Mouse (Mus musculus): Measurements from ENCODE around the gene Dnajb12. TPM values are rescaled to one million over a fixed set of nuclear protein-coding genes. Genes with fewer than 3 reads are reported as not detected.

The Dnajb12 gene
- polyA plus RNA-seq, 1 experiment from 2014 or later = 36.0 TPM

DNA sequence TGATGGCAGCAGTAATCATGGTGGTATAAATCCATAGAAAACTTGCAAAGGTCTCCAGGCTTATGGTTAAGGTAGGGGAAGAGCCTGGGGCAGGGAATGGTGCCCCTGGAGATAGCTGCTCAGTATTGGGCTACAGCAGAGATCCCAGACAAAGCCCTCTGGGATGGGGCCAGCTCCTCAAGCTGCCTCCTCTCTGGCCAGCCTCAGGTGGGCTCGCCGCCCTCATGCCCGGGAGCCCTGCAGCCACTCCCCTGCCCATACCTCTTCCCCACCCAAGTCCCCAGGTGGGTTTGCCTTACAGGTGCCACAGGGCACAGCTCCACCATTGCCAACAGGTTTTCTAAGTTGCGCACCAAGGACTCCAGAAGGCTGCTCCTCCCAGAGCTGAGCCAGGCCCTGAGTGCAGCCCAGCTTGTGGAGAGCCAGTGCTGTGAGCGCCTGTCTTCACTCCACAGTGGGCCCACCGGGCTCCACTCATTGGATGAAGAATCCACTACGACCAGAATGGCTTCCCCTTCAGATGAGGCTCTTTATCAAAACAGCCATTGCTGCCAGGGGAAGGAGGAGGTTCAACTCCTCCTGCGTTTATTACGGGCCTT, 18.9 kb downstream of the Dnajb12 start:
- no peak overlapping the region for H3K4me2 ChIP-seq (replicated peaks; ENCODE audit: low read depth, low read length)
- H3K9ac ChIP-seq (ENCODE audit: low read depth, low read length) = no peak overlapping the region
- peaks cover 39% of the 10 kb centered on the region for H3K4me1 ChIP-seq (ENCODE audit: control insufficient read depth, insufficient read depth, low read length)

DNA sequence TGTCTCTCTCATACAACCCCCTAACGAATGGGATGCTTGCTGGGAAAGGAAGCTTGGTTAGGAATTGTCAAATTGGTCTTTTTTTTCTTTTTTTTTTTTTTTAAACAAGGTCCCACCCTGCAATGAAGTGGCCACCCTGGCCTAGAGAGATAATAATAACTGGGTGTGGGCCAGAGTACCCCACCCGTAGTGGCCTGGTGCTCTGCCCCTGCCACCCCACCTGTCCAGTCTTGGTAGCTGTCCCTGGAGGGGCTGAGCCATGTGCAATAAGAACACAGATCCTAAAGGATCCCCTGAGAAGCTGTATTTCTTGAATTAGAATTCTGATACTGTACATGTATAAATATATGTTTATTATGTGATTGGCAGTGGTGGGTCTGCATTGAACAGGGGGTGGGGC, 19.6 kb downstream of the Dnajb12 start:
- ATAC-seq (ENCODE audit: low FRiP score, low TSS enrichment) = no peak; the same call in 1 of the 2 replicates
- H3K4me1 ChIP-seq (ENCODE audit: control insufficient read depth, insufficient read depth, low read length) = peaks cover 43% of the 10 kb centered on the region
- no peak overlapping the region for H3K4me3 ChIP-seq (ENCODE audit: low read length)

More for the DNA sequence above, 18.9 kb downstream of the Dnajb12 start:
- H3K4me3 ChIP-seq (ENCODE audit: low read length) = no peak overlapping the region
- ATAC-seq (ENCODE audit: low FRiP score, low TSS enrichment) = no peak
- H3K9me3 ChIP-seq (ENCODE audit: control insufficient read depth, low read length) = no peaks in the 10 kb centered on the region
- H3K27ac ChIP-seq (ENCODE audit: low read depth, low read length) = peak overlapping the region; percentile 94
- WGBS = 62% methylated on average over 9 of the region's 9 CpGs
- no peaks in the 10 kb centered on the region for H3K27me3 ChIP-seq (ENCODE audit: control insufficient read depth, insufficient read depth, low read length)
- peaks cover 45% of the 10 kb centered on the region for H3K36me3 ChIP-seq (ENCODE audit: control insufficient read depth, insufficient read depth, low read length)

DNA sequence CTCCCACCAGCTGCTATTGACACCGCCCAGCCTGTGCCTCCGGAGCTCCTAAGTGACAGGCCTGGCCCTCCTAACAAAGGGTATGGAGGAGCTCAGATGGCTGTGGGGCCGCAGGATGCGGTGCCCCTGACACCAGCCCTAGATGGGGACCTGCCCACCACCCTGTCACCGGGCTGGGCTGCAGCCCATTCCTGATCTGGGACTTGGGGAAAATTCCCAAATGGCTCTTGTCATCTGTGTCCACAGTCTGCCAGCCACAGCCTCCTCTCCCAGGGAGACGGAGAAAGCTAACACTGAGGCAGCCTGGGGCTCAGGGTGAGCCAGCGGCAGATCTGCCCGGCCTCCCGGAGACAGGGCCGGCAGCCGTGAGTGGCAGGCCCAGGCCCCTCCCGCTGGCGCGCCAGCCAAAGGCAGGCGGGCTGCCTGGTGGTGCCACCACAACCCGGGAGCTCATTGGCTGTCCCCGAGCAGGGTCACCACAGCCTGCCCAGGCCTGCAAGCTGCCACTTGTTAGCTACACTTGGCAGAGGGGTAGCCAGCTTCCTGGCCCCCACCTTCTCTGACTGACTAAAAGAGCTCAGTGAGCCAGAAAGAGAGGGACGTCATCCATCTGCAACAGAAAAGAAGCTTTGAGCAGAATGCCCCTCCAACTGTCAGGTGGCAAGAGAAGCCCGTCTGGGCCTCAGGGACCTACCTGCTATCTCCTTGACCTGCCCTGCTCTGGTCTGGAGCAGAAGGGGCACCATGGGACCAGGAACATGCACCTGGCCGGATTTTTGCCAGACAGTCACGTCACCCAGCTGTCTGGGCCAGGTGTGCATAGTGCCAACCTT, 20.2 kb downstream of the Dnajb12 start:
- peak; percentile 95 for ATAC-seq (ENCODE audit: low FRiP score, low TSS enrichment)
- peak overlapping the region; percentile 4; the same call in 1 of the 2 replicates for H3K4me2 ChIP-seq (replicated peaks; ENCODE audit: low read depth, low read length)
- no peak overlapping the region for H3K4me3 ChIP-seq (ENCODE audit: low read length)
- peaks cover 35% of the 10 kb centered on the region for H3K36me3 ChIP-seq (ENCODE audit: control insufficient read depth, insufficient read depth, low read length)
- peak overlapping the region; percentile 18 for H3K9ac ChIP-seq (ENCODE audit: low read depth, low read length)
- no peaks in the 10 kb centered on the region for H3K9me3 ChIP-seq (ENCODE audit: control insufficient read depth, low read length)
- H3K27ac ChIP-seq (ENCODE audit: low read depth, low read length) = peak overlapping the region; percentile 94
- H3K4me1 ChIP-seq (ENCODE audit: control insufficient read depth, insufficient read depth, low read length) = peaks cover 43% of the 10 kb centered on the region
- 8% methylated on average over 21 of the region's 21 CpGs for WGBS
- H3K27me3 ChIP-seq (ENCODE audit: control insufficient read depth, insufficient read depth, low read length) = no peaks in the 10 kb centered on the region

More for the DNA sequence above, 19.6 kb downstream of the Dnajb12 start:
- H3K9me3 ChIP-seq (ENCODE audit: control insufficient read depth, low read length) = no peaks in the 10 kb centered on the region
- H3K27ac ChIP-seq (ENCODE audit: low read depth, low read length) = peak overlapping the region; percentile 94
- no peaks in the 10 kb centered on the region for H3K27me3 ChIP-seq (ENCODE audit: control insufficient read depth, insufficient read depth, low read length)
- peak overlapping the region; percentile 14; the same call in 1 of the 2 replicates for H3K9ac ChIP-seq (ENCODE audit: low read depth, low read length)
- no peak overlapping the region; the same call in 1 of the 2 replicates for H3K4me2 ChIP-seq (replicated peaks; ENCODE audit: low read depth, low read length)
- H3K36me3 ChIP-seq (ENCODE audit: control insufficient read depth, insufficient read depth, low read length) = peaks cover 41% of the 10 kb centered on the region
- 20% methylated on average over 2 of the region's 2 CpGs for WGBS

DNA sequence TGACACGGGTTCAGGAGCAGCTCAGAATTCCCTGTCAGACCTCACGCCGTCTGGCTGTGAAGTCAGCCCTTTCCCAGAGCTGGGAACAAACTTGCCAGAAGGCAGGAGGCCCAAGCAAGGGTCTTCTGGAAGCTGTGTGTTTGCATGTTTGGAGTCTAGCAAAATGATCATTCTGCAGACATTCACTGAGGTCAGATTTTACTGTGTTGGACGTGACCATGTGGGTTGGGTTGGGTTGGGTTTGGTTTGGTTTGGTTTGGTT, 20.7 kb downstream of the Dnajb12 start:
- Histone ChIP-seq H3K4me2 (replicated peaks; ENCODE audit: low read depth, low read length) (no peak overlapping the region), H3K4me3 (ENCODE audit: low read length) (no peak overlapping the region), H3K9ac (ENCODE audit: low read depth, low read length) (peak overlapping the region; percentile 18), H3K27ac (ENCODE audit: low read depth, low read length) (peak overlapping the region; percentile 94), H3K36me3 (ENCODE audit: control insufficient read depth, insufficient read depth, low read length) (peaks cover 31% of the 10 kb centered on the region), H3K9me3 (ENCODE audit: control insufficient read depth, low read length) (no peaks in the 10 kb centered on the region), H3K4me1 (ENCODE audit: control insufficient read depth, insufficient read depth, low read length) (peaks cover 43% of the 10 kb centered on the region), H3K27me3 (ENCODE audit: control insufficient read depth, insufficient read depth, low read length) (no peaks in the 10 kb centered on the region)
- no peak for ATAC-seq (ENCODE audit: low FRiP score, low TSS enrichment)
- whole genome bisulfite sequencing = 26% methylated on average over 4 of the region's 4 CpGs

DNA sequence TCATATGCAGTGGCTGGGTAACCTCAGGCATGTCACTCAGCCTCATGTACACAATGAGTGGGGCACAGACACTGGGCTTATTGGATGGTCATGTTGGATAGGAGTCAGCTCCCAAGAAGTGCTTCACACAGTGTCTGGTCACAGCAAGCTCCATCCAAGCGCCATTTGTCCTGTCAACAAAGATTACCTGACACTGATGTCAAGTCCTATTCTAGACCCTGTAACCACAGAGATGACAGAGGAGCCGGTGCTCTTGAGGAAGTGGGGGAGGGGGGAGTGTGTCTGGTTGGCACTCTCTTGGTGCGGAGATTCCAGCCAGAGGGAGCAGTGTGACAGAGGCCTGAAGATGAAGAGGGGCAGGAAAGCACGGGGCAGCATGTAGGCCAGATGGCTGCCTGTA, 21.6 kb downstream of the Dnajb12 start:
- WGBS = 47% methylated on average over 4 of the region's 4 CpGs
- Histone ChIP-seq H3K9ac (ENCODE audit: low read depth, low read length) (no peak overlapping the region), H3K27ac (ENCODE audit: low read depth, low read length) (no peak overlapping the region; the same call in 1 of the 2 replicates)

DNA sequence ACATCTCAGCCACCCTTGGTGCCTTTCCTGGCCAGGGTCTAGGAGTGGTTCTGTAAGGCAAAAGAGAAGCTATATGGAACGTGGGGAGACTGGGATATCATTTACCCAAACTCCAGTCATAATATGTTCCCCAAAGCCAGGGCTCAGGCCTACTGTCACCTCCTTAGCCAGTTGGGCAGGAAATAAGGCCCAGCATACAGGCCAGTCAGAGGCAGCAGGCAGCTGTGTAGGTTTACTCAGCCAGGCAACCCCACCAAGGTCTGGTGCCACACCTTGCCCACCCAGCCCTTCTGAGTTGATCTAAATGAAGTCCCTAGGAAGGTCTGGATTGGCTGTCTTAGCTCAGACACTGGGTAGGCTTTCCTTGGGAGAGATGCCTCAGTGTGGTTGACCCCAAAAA, 22.1 kb downstream of the Dnajb12 start:
- no peak overlapping the region for H3K9ac ChIP-seq (ENCODE audit: low read depth, low read length)
- no peak overlapping the region for H3K4me2 ChIP-seq (replicated peaks; ENCODE audit: low read depth, low read length)
- H3K27me3 ChIP-seq (ENCODE audit: control insufficient read depth, insufficient read depth, low read length) = no peaks in the 10 kb centered on the region
- no peak overlapping the region for H3K27ac ChIP-seq (ENCODE audit: low read depth, low read length)
- 85% methylated on average over 1 of the region's 1 CpGs for WGBS
- H3K4me3 ChIP-seq (ENCODE audit: low read length) = no peak overlapping the region
- H3K9me3 ChIP-seq (ENCODE audit: control insufficient read depth, low read length) = no peaks in the 10 kb centered on the region
- H3K4me1 ChIP-seq (ENCODE audit: control insufficient read depth, insufficient read depth, low read length) = peaks cover 43% of the 10 kb centered on the region
- no peak for ATAC-seq (ENCODE audit: low FRiP score, low TSS enrichment)
- H3K36me3 ChIP-seq (ENCODE audit: control insufficient read depth, insufficient read depth, low read length) = peaks cover 17% of the 10 kb centered on the region

More for the DNA sequence above, 21.6 kb downstream of the Dnajb12 start:
- Histone ChIP-seq H3K4me3 (ENCODE audit: low read length) (no peak overlapping the region), H3K27me3 (ENCODE audit: control insufficient read depth, insufficient read depth, low read length) (no peaks in the 10 kb centered on the region), H3K9me3 (ENCODE audit: control insufficient read depth, low read length) (no peaks in the 10 kb centered on the region), H3K4me2 (replicated peaks; ENCODE audit: low read depth, low read length) (no peak overlapping the region), H3K4me1 (ENCODE audit: control insufficient read depth, insufficient read depth, low read length) (peaks cover 43% of the 10 kb centered on the region), H3K36me3 (ENCODE audit: control insufficient read depth, insufficient read depth, low read length) (peaks cover 23% of the 10 kb centered on the region)
- no peak for ATAC-seq (ENCODE audit: low FRiP score, low TSS enrichment)

DNA sequence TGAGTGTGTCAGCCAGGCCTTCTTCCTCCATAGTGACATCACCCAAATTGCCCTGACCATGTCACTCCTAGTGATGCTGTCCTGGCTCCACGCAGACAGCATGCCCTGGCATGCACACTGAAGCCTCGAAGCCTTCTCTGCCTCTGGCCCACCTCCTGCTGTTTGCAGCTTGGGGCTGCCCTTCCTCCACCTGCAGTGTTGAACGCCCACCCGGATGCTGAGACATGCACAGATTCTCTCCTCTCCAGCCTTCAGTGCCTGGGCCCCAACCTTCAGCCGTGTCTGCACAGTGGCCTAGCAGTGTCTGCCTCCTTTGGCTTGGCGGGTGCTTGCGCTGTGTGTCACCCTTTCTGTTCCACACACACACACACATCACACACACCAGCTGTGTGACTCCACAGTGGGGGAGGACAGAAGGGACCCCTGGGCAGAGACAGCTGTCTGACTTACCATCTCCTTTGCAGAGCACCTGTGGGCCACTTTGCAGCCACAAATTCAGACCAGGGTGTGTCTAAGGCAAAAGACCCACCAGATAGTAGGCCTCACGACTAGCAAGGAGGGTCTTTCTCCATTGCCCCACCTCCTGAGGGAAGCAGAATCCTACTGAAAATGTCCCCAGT, 22.7 kb downstream of the Dnajb12 start:
- H3K4me3 ChIP-seq (ENCODE audit: low read length) = no peak overlapping the region
- peaks cover 12% of the 10 kb centered on the region for H3K36me3 ChIP-seq (ENCODE audit: control insufficient read depth, insufficient read depth, low read length)
- WGBS = 72% methylated on average over 8 of the region's 8 CpGs
- H3K27ac ChIP-seq (ENCODE audit: low read depth, low read length) = no peak overlapping the region
- peaks cover 46% of the 10 kb centered on the region for H3K4me1 ChIP-seq (ENCODE audit: control insufficient read depth, insufficient read depth, low read length)
- no peaks in the 10 kb centered on the region for H3K27me3 ChIP-seq (ENCODE audit: control insufficient read depth, insufficient read depth, low read length)
- no peak overlapping the region for H3K9ac ChIP-seq (ENCODE audit: low read depth, low read length)
- H3K4me2 ChIP-seq (replicated peaks; ENCODE audit: low read depth, low read length) = no peak overlapping the region
- no peak for ATAC-seq (ENCODE audit: low FRiP score, low TSS enrichment)
- H3K9me3 ChIP-seq (ENCODE audit: control insufficient read depth, low read length) = no peaks in the 10 kb centered on the region

DNA sequence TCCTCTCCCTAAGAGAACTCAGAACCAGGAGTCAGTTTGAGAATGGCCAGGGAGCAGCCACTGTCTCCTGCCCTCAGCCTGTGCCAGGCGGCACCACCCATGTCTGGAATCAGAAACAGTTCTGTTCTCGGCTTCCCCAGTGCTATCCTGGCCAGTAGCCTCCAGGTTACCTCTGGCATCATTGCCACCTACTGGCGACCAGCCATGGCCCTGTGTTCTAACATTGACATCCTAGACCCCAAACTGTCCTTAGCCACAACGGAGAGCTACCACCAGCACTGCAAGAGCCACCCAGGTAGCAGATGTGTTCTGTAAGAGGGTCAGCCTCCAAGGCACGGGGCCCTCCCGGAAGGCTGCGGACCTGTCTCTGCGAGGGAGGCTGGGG, 23.2 kb downstream of the Dnajb12 start:
- H3K36me3 ChIP-seq (ENCODE audit: control insufficient read depth, insufficient read depth, low read length) = peaks cover 7% of the 10 kb centered on the region
- H3K27me3 ChIP-seq (ENCODE audit: control insufficient read depth, insufficient read depth, low read length) = no peaks in the 10 kb centered on the region
- 34% methylated on average over 8 of the region's 8 CpGs for WGBS
- no peak overlapping the region for H3K4me2 ChIP-seq (replicated peaks; ENCODE audit: low read depth, low read length)
- no peak overlapping the region for H3K27ac ChIP-seq (ENCODE audit: low read depth, low read length)
- no peak overlapping the region for H3K9ac ChIP-seq (ENCODE audit: low read depth, low read length)
- no peak for ATAC-seq (ENCODE audit: low FRiP score, low TSS enrichment)
- H3K4me1 ChIP-seq (ENCODE audit: control insufficient read depth, insufficient read depth, low read length) = peaks cover 51% of the 10 kb centered on the region
- no peak overlapping the region for H3K4me3 ChIP-seq (ENCODE audit: low read length)
- H3K9me3 ChIP-seq (ENCODE audit: control insufficient read depth, low read length) = no peaks in the 10 kb centered on the region

DNA sequence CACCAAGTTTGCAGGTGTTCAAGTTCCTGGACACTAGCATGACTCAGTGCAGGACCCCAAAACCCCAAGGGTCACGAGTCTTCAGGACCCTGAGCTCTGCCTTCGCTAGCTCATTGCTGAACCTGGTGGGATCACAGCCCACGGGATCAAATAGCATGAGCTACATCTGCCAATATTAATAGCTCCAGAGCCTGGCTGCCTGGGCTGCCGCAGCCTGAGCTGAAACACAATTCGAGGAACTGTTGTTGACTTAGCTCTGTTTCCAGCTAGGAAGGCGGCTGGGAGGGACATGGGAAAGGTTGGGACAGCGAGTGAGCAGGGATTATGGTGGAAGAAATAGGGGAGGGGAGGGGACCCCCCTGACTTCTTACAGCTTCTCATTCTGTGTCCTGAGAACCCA, 23.8 kb downstream of the Dnajb12 start:
- H3K4me3 ChIP-seq (ENCODE audit: low read length) = no peak overlapping the region
- H3K27ac ChIP-seq (ENCODE audit: low read depth, low read length) = no peak overlapping the region
- H3K9ac ChIP-seq (ENCODE audit: low read depth, low read length) = no peak overlapping the region
- no peaks in the 10 kb centered on the region for H3K9me3 ChIP-seq (ENCODE audit: control insufficient read depth, low read length)
- H3K4me2 ChIP-seq (replicated peaks; ENCODE audit: low read depth, low read length) = no peak overlapping the region
- peaks cover 3% of the 10 kb centered on the region for H3K36me3 ChIP-seq (ENCODE audit: control insufficient read depth, insufficient read depth, low read length)
- no peak for ATAC-seq (ENCODE audit: low FRiP score, low TSS enrichment)
- peaks cover 53% of the 10 kb centered on the region for H3K4me1 ChIP-seq (ENCODE audit: control insufficient read depth, insufficient read depth, low read length)
- H3K27me3 ChIP-seq (ENCODE audit: control insufficient read depth, insufficient read depth, low read length) = no peaks in the 10 kb centered on the region
- 26% methylated on average over 7 of the region's 7 CpGs for WGBS

Data from kidney, embryonic 14.5 days (tissue).